Mouse (Mus musculus): ENCODE measurements around the gene Reck.
A peak's percentile ranks its signal among the peaks of the same experiment; 100 is the strongest.

The Reck gene

DNA sequence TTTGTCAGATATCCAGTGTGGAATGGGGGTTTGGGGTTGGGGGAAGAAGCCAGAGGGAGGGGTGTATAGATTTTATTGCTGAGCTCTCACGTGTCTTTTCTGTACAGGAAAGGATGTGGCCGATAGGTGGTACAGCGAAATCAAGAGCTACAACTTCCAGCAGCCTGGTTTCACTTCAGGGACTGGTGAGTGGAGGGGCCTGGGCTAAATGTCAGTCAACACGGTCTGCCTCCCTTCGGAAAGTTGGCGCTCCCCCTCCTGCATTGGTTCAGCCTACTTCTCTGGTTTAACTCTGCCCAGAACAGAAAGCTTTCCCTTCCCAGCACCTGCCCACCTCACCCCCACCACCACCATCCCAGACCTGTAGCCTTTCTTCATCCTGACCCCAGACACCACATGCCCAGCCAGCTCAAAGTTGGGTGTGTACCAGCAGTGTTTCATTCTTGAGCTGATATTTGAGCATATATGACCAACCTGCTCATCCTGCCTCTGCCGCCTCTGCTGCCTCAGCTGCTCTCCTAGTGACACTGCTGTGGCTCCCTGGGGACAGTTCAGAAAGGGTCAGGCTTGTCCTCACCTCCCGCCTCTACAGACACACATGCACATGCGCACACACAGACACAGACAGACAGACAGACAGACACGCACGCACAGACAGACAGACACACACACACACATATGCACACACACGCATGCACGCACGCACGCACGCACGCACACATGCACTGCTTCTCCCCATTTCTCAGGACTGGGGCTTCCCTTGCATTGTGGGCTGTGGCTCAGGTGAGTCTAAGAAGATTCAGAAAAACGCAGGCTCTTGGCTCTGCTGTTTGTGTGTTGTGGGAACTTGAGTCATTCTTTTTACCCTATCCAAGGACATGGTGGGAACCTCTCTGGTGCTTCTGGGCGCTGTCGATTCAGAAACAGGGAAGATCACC lies 95.3 kb downstream of the Reck start:
- no peak for DNase-seq

DNA sequence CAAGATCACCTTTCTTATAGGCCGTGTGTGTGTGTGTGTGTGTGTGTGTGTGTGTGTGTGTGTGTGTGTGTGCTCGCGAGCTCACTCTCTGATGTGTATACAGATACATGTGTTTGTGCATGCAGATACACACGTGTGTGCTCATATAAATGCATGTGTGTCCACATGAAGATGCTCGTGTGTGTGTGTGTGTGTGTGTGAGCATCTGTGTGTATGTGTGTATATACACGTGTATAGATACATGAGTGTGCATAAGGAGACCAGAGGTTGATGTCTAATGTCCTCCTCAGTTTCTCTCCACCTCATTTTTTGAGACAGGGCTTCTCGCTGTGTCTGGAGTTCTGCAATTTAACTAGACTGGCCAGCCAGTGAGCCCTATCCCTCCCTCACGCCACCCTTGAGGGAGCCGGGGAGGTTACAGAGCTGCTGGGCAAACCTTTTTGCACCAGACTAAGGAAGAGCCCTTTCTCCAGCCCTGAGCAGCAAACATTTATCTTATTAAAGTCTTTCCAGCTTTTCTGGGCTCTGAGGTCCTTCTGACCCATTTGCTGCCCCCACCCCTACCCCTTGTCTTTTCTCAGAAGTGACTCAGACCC lies 96.3 kb downstream of the Reck start:
- no peak for DNase-seq

DNA sequence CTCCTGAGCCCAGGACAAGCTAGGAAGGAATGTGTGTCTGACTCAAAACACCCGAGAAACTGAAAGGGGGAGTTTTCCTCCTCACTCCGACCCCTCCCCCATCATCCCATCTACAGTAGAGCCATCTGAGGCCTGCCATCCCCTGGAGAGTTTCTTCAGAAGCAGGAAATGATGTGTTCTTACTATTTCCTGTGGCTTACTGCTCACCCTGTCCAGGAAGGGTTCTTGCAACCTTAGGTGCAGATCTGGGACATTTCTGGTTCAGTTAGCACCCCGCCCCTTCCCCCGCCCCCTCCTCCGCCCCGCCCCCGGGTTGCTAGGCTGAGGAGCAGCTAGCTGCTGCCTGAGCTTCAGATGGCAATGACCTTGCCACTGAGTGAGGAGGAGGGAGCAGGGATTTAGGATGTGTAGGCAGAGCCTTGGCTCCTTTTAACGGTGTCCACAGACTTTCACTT lies 96.8 kb downstream of the Reck start:
- no peak for DNase-seq

DNA sequence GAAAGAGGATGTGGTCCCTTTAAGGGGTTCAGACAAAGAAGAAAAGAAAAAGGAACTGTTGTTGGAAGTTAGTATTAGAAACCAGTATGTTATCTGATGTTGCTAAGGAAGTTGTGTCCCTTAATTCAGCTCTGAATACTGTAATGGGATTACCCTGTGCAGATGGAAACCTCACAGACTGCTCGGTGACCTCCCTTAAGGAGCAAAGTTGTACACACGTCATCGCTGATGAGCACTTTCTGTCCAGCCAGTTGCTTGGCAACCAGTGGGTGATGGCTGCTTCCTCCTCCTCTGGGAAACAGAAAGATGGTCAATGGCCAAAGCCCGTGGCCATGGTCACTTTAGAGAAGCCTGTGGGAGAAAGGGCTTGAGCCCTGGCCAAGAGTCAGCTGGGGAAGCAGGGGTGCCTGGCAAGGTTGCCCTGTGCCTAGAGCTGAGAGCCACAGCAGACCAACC lies 98.2 kb downstream of the Reck start:
- peak; percentile 39 for DNase-seq

DNA sequence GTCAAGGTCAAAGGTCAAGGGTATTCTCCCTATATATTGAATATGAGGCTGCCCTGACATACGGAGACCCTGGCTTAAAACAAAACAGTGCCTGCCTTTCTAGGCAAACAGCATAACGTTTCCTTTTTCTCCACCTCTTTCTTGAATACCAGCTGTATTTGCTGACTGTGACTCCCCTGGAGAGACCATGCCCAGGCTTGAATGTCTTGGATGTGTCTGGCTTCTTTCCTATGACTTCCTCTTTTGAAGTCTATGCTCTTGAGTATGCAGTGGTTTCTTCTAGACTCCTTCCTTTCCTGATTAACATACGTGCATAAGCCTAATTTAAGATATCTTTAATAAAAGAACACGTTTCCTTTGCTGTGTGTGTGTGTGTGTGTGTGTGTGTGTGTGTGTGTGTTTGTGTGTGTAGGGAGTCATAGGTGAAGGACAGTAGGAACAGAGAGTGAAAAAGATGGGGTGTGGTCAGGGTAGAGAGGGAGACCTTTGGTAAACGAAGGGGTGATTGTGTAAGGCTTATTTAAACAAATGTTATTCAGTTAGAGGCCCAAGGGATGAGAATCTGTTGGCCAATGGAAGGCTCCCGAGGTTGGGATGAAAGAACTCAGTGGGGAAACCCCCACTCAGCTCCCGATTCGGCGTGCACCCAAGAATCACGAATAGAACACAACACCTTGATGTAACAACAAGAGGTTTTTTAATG lies 99.7 kb downstream of the Reck start:
- no peak for DNase-seq

DNA sequence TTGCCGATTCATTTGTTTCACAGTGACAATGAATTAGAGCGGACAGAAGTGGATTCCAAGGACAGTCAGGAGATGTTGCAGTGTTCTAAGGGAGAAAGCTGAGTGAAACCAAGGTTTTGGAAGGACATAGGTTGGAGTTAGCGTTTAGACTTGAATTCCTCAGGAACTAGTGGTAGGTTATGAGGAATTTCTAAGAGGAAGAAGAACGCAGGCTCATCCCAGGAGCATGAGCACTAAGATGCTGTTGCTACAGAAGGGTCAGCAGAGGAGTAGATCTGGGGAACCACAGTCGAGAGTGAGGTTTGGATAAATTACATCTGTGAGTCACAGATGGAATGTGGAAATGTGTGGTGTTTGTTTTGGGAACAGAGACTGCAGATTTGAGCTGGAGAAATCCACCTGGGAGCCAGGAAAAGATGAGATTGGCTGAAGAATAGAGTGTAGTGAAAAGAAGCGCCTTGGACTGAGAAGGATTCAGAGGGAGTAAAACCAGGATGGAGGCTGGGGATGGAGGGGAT lies 101.0 kb downstream of the Reck start:
- no peak for DNase-seq

DNA sequence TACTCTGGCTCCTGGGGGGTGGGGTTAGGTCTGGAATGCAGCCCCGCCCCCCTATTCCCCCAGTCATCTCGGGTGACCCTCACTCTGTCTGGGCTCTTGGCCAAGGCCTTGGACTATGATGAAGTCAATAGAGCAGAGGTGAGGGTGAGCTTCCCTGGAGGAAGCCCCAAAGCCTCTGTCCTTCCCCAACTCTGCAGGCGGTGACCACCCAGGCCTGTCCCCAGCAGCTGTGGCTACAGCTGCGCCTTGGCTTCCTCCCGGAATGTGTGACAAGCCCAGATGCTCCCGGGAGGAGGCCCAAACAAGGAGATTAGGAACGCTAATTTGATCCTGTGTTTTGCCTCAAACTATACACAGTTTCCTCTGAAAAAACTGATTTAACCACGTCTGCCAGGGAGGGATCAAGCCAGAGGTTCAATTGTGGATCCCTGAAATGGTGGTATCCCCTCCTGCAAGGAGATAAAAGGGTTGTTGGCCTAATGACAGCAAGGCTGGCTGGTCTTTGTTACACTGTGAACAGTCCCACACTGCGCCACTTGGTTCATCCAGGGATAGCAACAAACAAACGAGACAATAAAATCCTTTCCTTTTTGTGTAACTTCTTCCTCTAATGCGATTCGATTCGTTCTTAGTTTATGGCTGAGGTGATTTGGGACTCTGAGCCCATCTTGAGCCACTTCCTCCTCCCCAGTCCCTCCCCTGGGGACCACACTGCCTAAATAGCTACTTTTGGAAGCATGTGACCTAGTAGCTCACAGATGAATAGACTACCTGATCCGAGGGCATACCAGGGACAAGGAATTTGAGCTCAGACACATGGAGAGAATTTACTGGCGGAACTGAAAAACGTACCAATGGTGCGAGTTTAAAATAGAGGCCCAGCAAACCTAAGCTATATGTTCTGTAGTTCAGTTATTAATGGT lies 103.5 kb downstream of the Reck start:
- no peak for DNase-seq

DNA sequence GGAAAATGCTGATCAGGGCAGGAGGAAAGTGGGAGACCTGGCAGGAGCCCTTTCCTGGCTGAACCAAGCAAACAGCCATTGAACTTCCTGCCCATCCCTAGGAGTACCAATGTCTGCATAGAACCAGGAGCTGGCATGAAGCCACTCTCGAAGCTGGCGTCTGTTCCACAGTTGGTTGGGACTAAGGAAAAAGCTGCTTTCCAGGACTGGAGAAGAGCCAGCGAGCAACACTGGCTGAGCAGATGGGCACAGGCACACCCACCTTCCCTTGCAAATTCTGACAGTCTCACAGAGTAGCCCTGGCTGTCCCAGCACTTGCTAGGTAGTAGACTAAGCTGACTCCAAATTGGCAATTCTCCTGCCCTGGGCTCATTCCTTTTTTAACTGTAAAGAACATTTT lies 104.4 kb downstream of the Reck start:
- DNase-seq, result peak; percentile 86

DNA sequence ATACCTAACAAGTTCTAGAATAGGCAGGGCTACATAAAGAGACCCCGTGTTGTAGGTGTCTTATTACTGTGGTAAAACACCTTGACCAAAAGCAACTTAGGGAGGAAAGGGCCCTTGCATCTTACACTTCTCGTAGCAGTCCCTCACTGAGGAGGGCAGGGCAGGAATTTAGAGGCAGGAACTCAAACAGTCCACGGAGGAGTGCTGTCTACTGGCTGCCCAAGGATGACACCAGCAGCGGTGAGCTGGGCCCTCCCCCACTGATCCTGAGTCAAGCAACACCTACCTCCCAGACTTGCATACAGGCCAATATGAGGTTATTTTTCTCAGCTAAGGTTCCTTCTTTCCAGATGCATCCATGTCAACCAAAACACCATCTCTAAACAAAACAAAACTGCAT lies 104.9 kb downstream of the Reck start:
- DNase-seq, result no peak

DNA sequence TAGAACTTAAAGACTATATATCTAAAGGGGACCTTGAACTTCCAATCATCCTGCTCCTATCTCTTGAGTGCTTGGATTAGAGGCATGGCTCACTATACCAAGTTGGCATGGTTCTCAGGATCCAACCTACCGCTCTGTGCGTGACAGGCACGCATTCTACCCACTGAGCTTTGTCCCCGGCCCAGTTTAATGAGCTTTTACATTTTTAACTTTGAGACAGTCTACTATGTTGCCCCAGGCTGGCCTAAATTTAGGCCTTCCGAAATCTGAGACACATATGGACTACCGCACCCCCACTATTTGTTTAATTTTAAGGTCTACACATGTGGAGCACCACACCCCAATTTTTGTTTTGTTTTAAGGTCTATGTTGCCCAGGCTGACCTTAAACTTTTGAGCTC lies 105.5 kb downstream of the Reck start:
- DNase-seq, result no peak

DNA sequence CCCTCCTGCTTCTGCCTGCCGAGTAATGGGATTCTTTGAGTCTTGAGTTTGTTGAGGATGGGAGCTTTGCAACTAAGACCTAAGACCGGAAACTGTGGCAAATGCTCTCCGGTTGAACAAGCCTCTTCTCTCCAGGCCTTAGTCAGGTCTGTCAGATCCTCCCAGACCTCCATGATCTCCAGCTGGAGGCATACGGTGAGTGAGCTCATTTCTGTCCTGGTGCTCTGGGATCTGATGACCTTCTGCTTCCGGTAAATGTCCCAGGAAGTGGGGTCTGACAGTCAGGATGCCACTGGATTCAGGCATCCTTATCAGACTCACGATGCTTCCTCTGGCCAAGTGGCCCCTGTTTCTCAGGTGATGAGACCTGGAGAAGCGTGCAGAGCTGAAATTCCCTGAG lies 105.9 kb downstream of the Reck start:
- no peak for DNase-seq

DNA sequence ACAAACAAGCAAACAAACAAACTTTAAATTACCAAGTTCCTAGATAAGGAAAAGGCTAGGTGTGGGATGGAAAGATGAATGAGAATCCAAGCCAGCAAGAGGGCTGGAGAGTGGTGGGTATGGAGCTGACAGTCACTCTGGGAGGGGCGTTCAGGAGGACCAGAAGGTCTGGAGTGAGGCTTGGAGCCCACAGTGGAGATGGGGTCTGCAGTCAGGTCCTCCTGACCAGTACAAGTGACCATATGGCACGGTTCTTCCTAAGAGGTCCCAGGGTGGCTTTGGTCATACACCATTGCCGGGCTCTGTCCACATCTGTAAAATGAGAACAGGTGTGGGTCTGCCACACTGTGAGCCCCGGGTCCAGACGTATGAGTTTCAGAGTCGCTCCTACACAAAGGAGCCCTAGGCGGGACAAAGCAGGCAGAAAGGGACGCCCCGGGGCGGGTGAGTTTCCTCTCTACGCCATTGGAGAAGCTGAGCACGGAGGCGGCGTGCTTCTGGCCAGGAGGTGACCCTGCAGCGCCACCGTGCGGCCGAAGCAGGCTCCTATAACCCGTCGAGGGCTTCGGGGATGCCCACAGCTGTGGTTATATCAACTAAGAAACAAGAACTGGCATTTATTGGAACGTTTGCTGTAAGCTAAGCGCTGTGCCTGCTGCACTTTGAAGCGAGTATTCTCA lies 106.9 kb downstream of the Reck start:
- DNase-seq, result peak; percentile 90

DNA sequence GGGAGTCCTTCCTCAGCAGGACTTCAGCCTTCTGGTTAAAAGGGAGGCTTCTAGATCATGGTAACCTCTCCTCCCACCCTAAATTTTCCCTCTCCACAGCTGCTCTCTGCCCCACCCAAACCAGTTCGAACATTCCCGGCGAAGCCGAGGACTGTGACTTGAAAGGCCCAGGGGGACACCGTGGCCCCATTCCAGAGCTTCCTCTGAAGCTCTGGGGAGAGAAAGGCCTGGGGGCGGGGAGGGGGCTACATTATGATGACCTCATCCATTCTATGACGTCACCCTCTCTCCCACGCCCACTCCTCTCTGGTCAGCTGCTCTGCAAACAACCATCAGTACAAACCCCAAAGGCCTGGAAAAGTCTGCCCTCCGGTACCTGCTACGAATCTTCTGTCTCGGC lies 107.9 kb downstream of the Reck start, which contains the start of gene Ccin:
Gene Ccin, plus strand, starts transcription at position 303 of the 400 bp plus-strand sequence.
- no peak for DNase-seq

DNA sequence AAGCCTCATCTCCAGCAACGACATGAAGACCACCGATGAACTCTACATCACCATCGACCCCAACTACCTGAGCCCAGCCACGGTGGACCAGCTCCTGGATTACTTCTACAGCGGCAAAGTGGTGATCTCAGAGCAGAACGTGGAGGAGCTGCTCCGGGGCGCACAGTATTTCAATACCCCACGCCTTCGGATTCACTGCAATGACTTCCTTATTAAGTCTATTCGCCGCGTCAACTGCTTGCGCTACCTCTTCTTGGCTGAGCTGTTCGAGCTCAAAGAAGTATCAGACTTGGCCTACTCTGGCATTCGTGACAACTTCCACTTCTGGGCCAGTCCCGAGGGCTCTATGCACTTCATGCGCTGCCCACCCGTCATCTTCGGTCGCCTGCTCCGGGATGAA lies 108.4 kb downstream of the Reck start:
- DNase-seq, result no peak

DNA sequence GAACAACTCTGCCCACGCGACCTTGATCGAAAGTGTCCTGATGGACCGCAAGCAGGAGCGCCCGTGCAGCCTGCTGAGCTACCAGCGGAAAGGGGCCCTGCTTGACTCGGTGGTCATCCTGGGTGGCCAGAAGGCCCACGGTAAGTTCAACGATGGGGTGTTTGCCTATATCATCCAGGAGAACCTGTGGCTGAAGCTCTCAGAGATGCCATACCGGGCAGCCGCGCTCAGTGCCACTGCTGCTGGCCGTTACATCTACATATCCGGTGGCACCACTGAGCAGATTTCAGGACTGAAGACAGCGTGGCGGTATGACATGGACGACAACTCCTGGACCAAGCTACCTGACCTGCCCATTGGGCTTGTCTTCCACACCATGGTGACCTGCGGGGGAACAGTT lies 109.0 kb downstream of the Reck start:
- no peak for DNase-seq

DNA sequence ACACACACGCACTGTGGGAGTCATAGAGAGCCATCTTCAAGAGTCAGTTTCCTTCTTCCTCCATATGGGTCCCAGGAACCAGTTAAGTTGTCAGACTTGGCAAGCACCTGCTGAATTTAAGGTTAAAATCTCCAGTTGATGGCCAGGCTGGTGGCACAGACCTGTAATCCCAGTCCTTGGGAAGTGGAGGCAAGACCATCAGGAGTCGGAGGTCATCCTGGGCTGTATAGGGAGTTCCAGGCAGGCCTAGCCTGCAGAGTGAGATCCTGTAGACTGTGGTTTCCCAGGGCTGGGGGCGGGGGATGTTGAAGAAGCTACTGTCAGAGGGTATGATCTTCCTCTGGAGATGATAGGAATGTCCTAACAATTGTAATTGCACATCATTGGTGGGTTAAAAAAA lies 113.6 kb downstream of the Reck start:
- DNase-seq, result no peak

DNA sequence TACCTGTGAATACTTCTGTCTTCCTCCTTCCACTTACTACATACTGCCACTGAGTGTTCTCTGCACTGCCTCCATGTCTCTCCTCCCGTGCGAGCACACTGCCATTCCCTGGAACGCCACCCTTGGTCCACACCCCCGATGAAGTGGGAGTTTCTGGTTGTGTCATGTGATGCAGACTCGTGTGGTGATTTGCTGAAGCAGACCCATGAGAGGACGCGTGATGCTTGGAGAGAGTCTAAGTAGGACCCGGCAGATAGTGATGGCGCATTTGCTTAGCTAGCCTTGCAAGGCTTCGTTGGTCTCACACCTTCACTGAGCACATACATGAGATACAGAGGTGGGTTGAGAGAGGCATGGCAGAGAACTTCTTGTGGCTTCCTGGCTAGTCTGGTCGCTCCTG lies 117.7 kb downstream of the Reck start:
- DNase-seq, result no peak

DNA sequence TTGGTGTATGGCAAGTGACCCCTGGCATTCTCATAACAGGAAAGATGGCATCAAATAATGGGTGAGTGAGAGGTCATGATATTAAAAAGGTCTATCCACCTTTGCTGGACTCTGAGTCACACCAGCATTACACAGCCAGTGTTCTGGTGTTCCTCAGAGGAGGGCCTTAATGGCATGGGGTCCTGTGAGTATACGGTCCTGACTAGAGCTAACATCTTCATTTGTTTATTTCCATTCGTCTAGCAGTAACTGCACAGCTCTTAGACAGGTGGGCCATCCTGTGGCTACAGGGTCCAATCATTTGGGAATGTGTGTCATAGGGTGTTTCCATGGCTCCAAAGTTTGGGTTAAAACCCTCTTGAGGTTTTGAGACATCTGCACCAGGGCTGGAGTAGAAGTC lies 119.0 kb downstream of the Reck start:
- DNase-seq, result no peak
